ENCODE assay signal across 8 mouse cellular contexts in genomic region chr7:90265289-90265970, GRCm38 (mm10). TPM values are rescaled to one million over a fixed set of nuclear protein-coding genes. Genes with fewer than 3 reads are reported as not detected.
DNase-seq lines count a peak whose midpoint lies in the region; ATAC-seq and TF ChIP-seq lines count a peak whose summit lies in the region.

Ccdc83 (minus strand) TSS chr7:90265777.

- H3K36me3 ChIP-seq in embryonic facial prominence, embryonic 10.5 days (replicated peaks) = no peaks in the 10 kb centered on the region
- no peaks in the 10 kb centered on the region for H3K36me3 ChIP-seq in intestine, postnatal 0 days (ENCODE audit: control insufficient read depth, insufficient read depth)
- no peaks in the 10 kb centered on the region for H3K36me3 ChIP-seq in midbrain, embryonic 11.5 days (ENCODE audit: control insufficient read depth, insufficient read depth, low read length)

- H3K27me3 ChIP-seq in embryonic facial prominence, embryonic 10.5 days (replicated peaks; ENCODE audit: low read depth, poor library complexity, severe bottlenecking) = no peaks in the 10 kb centered on the region
- no peaks in the 10 kb centered on the region for H3K27me3 ChIP-seq in intestine, postnatal 0 days (replicated peaks; ENCODE audit: control insufficient read depth, insufficient read depth, low read length)
- no peaks in the 10 kb centered on the region for H3K27me3 ChIP-seq in midbrain, embryonic 11.5 days (ENCODE audit: control insufficient read depth, insufficient read depth, low read length)

- peak; percentile 84 for DNase-seq in adrenal gland, postnatal 10 days
- peak; percentile 89 for DNase-seq in embryonic facial prominence, embryonic 10.5 days (ENCODE audit: low spot score)
- peak; percentile 69 to 74 for DNase-seq in left cerebral cortex, postnatal 36 days (ENCODE audit: low spot score in 2 of 2)
- DNase-seq in midbrain, embryonic 11.5 days (ENCODE audit: low spot score, missing footprints) = peak; percentile 99
- peak; percentile 71 for DNase-seq in right cerebral cortex, postnatal 4 days
- peak; percentile 66 for DNase-seq in yolk sac, embryonic 10.5 days (ENCODE audit: low spot score)

- H3K9ac ChIP-seq in intestine, postnatal 0 days (ENCODE audit: low read depth, low read length) = no peak within 1 kb of the TSS
- H3K9ac ChIP-seq in midbrain, embryonic 11.5 days (ENCODE audit: low read length) = peak within 1 kb of the TSS; percentile 60

- H3K4me2 ChIP-seq in intestine, postnatal 0 days (replicated peaks; ENCODE audit: low read depth) = peak within 1 kb of the TSS; percentile 49
- H3K4me2 ChIP-seq in midbrain, embryonic 11.5 days = peak within 1 kb of the TSS; percentile 39

- WGBS in embryonic facial prominence, embryonic 10.5 days = 5% methylated on average over 28 of the region's 28 CpGs
- WGBS in intestine, postnatal 0 days = 7% methylated on average over 28 of the region's 28 CpGs
- 6% methylated on average over 28 of the region's 28 CpGs for WGBS in midbrain, embryonic 11.5 days

- TF ChIP-seq CTCF in intestine, postnatal 0 days (IDR thresholded peaks at IDR 0.05; ENCODE audit: low read depth) = peak; percentile 98

- no peaks in the 10 kb centered on the region for H3K9me3 ChIP-seq in embryonic facial prominence, embryonic 10.5 days
- H3K9me3 ChIP-seq in intestine, postnatal 0 days (ENCODE audit: control insufficient read depth) = no peaks in the 10 kb centered on the region
- H3K9me3 ChIP-seq in midbrain, embryonic 11.5 days (ENCODE audit: control insufficient read depth, low read length) = no peaks in the 10 kb centered on the region

- peak within 1 kb of the TSS; percentile 77 for H3K27ac ChIP-seq in embryonic facial prominence, embryonic 10.5 days (replicated peaks)
- no peak within 1 kb of the TSS for H3K27ac ChIP-seq in intestine, postnatal 0 days (ENCODE audit: low read depth, low read length)
- no peak within 1 kb of the TSS for H3K27ac ChIP-seq in midbrain, embryonic 11.5 days (ENCODE audit: low read depth, low read length)

- H3K4me1 ChIP-seq in embryonic facial prominence, embryonic 10.5 days = peaks cover 12% of the 10 kb centered on the region
- no peaks in the 10 kb centered on the region for H3K4me1 ChIP-seq in intestine, postnatal 0 days (replicated peaks; ENCODE audit: control insufficient read depth, insufficient read depth, low read length)
- peaks cover 4% of the 10 kb centered on the region for H3K4me1 ChIP-seq in midbrain, embryonic 11.5 days (ENCODE audit: control insufficient read depth, insufficient read depth, low read length)

- intact Hi-C loops in left cerebral cortex, postnatal 36 days (cut with DNase I) = loop anchor here (1.0 kb wide), 1 partner anchor 267 kb away; no protein-coding TSS in a partner anchor

- peak within 1 kb of the TSS; percentile 52 for H3K4me3 ChIP-seq in embryonic facial prominence, embryonic 10.5 days
- peak within 1 kb of the TSS; percentile 5; the same call in 1 of the 2 replicates for H3K4me3 ChIP-seq in intestine, postnatal 0 days (ENCODE audit: low read depth, low read length)
- H3K4me3 ChIP-seq in midbrain, embryonic 11.5 days (ENCODE audit: low read depth, low read length) = no peak within 1 kb of the TSS

- ATAC-seq in granulocyte monocyte progenitor cell, adult 5-6 weeks (replicated peaks; ENCODE audit: poor library complexity, severe bottlenecking) = peak; percentile 94
- ATAC-seq in intestine, postnatal 0 days = peak; percentile 61
- peak; percentile 89 for ATAC-seq in midbrain, embryonic 11.5 days (ENCODE audit: low FRiP score)

RNA-seq across cellular contexts. Expression of gene Ccdc83, which starts in this region (rescaled TPM):
- total RNA-seq in adrenal gland, postnatal 10 days (2021) = not detected
- 0.10 TPM in 1 of 2 replicates, not detected in the other for polyA plus RNA-seq in embryonic facial prominence, embryonic 10.5 days (2016; fragmentation: Nextera tagmentation; extraction: Ambion mirVana)
- total RNA-seq in granulocyte monocyte progenitor cell, adult 5-6 weeks (2014; fragmentation: Nextera tagmentation) = not detected in 2 replicates
- not detected in 2 replicates for total RNA-seq in granulocyte monocyte progenitor cell, adult 5-6 weeks (2017)
- not detected in 2 replicates for polyA plus RNA-seq in intestine, postnatal 0 days (2015; fragmentation: Nextera tagmentation; extraction: Ambion mirVana)
- total RNA-seq in left cerebral cortex, postnatal 36 days (2021) = not detected
- 0.11 TPM in 1 of 2 replicates, not detected in the other for polyA plus RNA-seq in midbrain, embryonic 11.5 days (2014; fragmentation: Nextera tagmentation; extraction: Ambion mirVana)

Comparison
In these comparisons a context has a peak if more than half of its experiments do, and no peak if none do; other contexts are left out.
1. Peak in DNase-seq in adrenal gland, postnatal 10 days; RNA of the gene not detected or under 1 TPM.
2. Peak in DNase-seq, H3K4me3 ChIP-seq and H3K27ac ChIP-seq in embryonic facial prominence, embryonic 10.5 days; RNA of the gene not detected or under 1 TPM.
3. Peak in ATAC-seq in granulocyte monocyte progenitor cell, adult 5-6 weeks; RNA of the gene not detected or under 1 TPM.
4. Peak in ATAC-seq, H3K4me3 ChIP-seq and H3K4me2 ChIP-seq in intestine, postnatal 0 days; RNA of the gene not detected or under 1 TPM.
5. Peak in DNase-seq in left cerebral cortex, postnatal 36 days; RNA of the gene not detected or under 1 TPM.
6. Peak in DNase-seq, ATAC-seq, H3K9ac ChIP-seq and H3K4me2 ChIP-seq in midbrain, embryonic 11.5 days; RNA of the gene not detected or under 1 TPM.